Mouse (Mus musculus) midbrain, embryonic 14.5 days (tissue): ENCODE data around the gene Ovca2. TPM values are rescaled to one million over a fixed set of nuclear protein-coding genes. Genes with fewer than 3 reads are reported as not detected.
A peak's percentile ranks its signal among the peaks of the same experiment; 100 is the strongest.

Experiments
- ATAC-seq: fragments of 200-750 bp; cut with Nextera tagmentation; 2 replicates; pipeline ENCODE4 v1.8.0; 2017; ENCODE audit warnings: moderate number of reproducible peaks, moderate library complexity; ENCODE audit not compliant: low FRiP score, low TSS enrichment
- DNase-seq: peaks from one replicate; pipeline ENCODE4 v3.0.0-alpha.2; 2015
- H3K27ac ChIP-seq: fragments of 300-500 bp; sonication (generic); replicated peaks from 2 replicates; pipeline ENCODE4 v1.5.1; 2014; ENCODE audit warnings: mild to moderate bottlenecking, low read depth, low read length, moderate library complexity
- H3K27me3 ChIP-seq: fragments of 300-500 bp; sonication (generic); 2 replicates; pipeline ENCODE4 v1.6.1; 2014; ENCODE audit warnings: low read length, control low read depth, mixed read lengths; ENCODE audit not compliant: control insufficient read depth, insufficient read depth
- H3K36me3 ChIP-seq: fragments of 300-500 bp; sonication (generic); 2 replicates; pipeline ENCODE4 v1.6.1; 2014; ENCODE audit warnings: low read length, control low read depth; ENCODE audit not compliant: control insufficient read depth, insufficient read depth
- H3K4me1 ChIP-seq: fragments of 300-500 bp; sonication (generic); 2 replicates; pipeline ENCODE4 v1.6.1; 2014; ENCODE audit warnings: mild to moderate bottlenecking, antibody characterized with exemption, low read length, control low read depth; ENCODE audit not compliant: control insufficient read depth, insufficient read depth
- H3K4me2 ChIP-seq: fragments of 300-500 bp; sonication (generic); 2 replicates; pipeline ENCODE4 v1.6.1; 2014; ENCODE audit warnings: mild to moderate bottlenecking, low read length, moderate library complexity
- H3K4me3 ChIP-seq: fragments of 300-500 bp; sonication (generic); replicated peaks from 2 replicates; pipeline ENCODE4 v1.5.1; 2014; ENCODE audit warnings: low read depth, low read length
- H3K9ac ChIP-seq: fragments of 300-500 bp; sonication (generic); replicated peaks from 2 replicates; pipeline ENCODE4 v1.6.1; 2014; ENCODE audit warnings: mild to moderate bottlenecking, low read length, moderate library complexity
- H3K9me3 ChIP-seq: fragments of 300-500 bp; sonication (generic); 2 replicates; pipeline ENCODE4 v1.6.1; 2016; ENCODE audit warnings: low read length, control low read depth, mixed read lengths; ENCODE audit not compliant: control insufficient read depth
- WGBS: fragments of 180-500 bp; shearing (Covaris S2); extraction: QIAGEN DNeasy Blood & Tissue Kit; methylation state at CpG from one replicate; pipeline ENCODE4 v1.1.7; 2014; 5-methylcytosine and 5-hydroxymethylcytosine counted together
- polyA plus RNA-seq: library from polyadenylated mRNA; unstranded; fragments of >200 nt; fragmentation: Nextera tagmentation; extraction: Ambion mirVana; gene quantifications from 2 replicates; pipeline ENCODE4 v1.2.1, GENCODE M21; 2014

Ovca2 gene
- polyA plus RNA-seq, 1 experiment from 2014 or later: 20.2 TPM

DNA sequence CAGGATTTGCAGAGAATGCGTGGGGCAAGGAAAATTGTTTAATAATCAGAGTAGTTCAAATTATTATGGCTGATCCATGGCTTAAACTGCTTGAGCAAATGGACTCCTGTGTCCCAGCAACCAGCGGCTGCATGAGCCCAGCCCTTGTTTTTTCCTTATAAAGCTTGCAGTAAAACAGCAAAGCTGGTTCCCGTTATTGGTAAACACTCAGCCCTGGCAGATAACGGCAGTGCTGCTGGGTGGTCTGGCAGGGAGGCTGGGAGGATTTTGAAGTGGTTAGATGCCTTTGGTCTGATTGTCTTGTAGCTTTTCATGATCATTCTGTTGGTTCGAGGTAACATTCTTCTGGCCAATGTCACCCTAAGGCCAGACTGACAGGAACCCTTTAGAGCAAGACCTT is 22.2 kb downstream of the Ovca2 start:
- H3K27ac ChIP-seq: no peak overlapping the region
- H3K36me3 ChIP-seq: peaks cover 39% of the 10 kb centered on the region
- H3K9ac ChIP-seq: no peak overlapping the region
- H3K4me1 ChIP-seq: no peaks in the 10 kb centered on the region
- no peaks in the 10 kb centered on the region for H3K9me3 ChIP-seq
- no peak for DNase-seq
- 85% methylated on average over 5 of the region's 5 CpGs for WGBS
- no peak for ATAC-seq
- no peak overlapping the region for H3K4me2 ChIP-seq
- H3K27me3 ChIP-seq: no peaks in the 10 kb centered on the region
- H3K4me3 ChIP-seq: no peak overlapping the region

DNA sequence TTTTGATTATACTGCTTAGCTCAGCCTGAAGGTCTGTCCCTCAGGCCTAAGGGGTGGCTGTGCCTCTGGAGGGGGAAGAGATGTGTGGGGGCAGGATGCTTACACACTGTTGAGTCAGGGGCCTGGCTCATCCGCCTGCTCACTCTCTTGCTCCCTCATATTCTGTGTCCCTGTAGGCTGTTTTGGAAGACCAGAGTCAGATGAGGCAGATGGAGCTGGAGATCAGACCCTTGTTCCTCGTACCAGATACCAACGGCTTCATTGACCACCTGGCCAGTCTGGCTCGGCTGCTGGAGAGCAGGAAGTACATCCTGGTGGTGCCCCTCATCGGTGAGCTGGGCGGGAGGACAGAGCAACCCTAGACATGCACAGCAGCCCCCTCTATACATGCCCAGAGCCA is 22.6 kb downstream of the Ovca2 start:
- 79% methylated on average over 6 of the region's 6 CpGs for WGBS
- no peak overlapping the region for H3K4me2 ChIP-seq
- H3K27ac ChIP-seq: no peak overlapping the region
- H3K4me3 ChIP-seq: no peak overlapping the region
- DNase-seq (no peak), ATAC-seq (no peak)
- peaks cover 34% of the 10 kb centered on the region for H3K36me3 ChIP-seq
- no peaks in the 10 kb centered on the region for H3K27me3 ChIP-seq
- no peaks in the 10 kb centered on the region for H3K4me1 ChIP-seq
- no peak overlapping the region for H3K9ac ChIP-seq
- H3K9me3 ChIP-seq: no peaks in the 10 kb centered on the region

DNA sequence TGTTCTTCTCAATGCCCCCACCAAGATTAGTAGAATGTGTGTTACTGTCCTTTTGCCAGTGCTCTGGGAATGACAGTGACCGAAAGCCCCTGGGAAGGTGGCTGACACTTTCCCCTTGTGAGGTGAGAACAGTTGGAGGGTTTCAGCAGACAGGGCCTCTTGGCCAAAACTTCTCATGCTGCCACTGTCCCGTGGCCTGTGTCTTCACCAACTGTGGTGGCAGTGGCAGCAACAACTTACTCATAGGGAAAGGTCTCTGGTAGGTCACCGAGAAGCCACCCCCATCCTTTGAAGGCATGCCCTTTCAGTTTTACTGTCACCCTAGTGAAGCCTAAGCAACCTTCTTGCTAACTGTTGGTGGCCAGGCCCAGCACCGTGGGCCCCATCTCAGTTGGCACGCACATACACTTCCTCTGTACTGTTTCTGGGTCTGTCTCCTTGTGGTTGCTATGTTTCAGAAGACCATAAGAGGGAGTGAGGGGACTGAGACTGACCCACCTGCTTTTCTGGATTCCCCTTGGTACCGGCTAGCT is 24.5 kb downstream of the Ovca2 start:
- Histone ChIP-seq H3K27me3 (no peaks in the 10 kb centered on the region), H3K4me1 (no peaks in the 10 kb centered on the region), H3K27ac (no peak overlapping the region), H3K9me3 (no peaks in the 10 kb centered on the region), H3K9ac (no peak overlapping the region), H3K4me2 (no peak overlapping the region), H3K4me3 (no peak overlapping the region), H3K36me3 (peaks cover 22% of the 10 kb centered on the region)
- ATAC-seq: no peak
- no peak for DNase-seq
- whole genome bisulfite sequencing: 85% methylated on average over 6 of the region's 6 CpGs

DNA sequence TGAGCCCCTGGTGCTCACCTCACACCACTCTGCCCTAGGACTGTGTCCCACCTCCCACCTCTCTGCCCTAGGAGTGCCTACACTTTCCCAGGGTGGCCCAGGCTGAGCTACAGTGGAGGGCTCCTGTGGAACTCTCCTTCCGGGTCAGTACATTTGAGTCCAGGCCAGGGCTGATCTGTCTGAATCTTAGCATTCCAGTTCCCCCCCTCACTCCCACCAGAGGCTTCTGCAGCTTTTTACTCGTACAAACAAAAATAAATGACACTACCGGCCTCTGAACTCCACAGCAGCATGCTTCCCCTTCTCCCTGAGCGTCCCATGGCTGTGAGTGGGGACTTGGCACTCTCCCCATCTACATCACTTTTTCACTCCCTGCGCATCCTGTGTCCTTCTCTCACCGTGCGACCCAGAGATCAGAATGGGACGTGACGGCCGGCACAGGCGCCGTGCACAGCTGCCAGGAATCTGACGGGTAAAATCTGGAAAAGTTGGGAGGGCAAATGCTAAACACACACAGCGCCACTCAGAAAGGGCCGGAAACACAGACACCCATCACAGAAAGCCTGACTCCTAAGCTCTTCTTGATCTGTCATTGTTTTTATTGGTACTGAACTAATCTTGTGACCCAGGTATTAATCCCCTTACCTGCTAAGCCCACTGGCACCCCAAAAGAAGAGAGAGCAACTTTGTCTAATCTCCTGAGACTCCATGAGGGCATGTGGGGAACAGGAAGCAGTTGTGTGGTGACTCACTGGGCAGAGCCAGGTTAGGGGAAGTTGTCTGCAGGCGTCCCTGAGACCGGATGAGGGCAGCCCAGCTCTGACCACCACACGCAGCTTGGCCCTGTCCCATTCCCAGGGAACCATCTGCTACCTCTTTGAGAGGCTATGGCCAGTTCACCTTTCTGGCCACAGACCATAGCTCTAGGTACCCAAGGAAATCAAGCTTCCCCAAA is 25.8 kb downstream of the Ovca2 start:
- Histone ChIP-seq H3K4me2 (no peak overlapping the region), H3K9me3 (no peaks in the 10 kb centered on the region), H3K4me3 (no peak overlapping the region), H3K4me1 (peaks cover under 1% of the 10 kb centered on the region), H3K27me3 (no peaks in the 10 kb centered on the region), H3K27ac (0 out of 2 replicates have a peak overlapping the region, but pooled peaks have one; percentile 2), H3K9ac (no peak overlapping the region), H3K36me3 (peaks cover 17% of the 10 kb centered on the region)
- ATAC-seq: no peak
- no peak for DNase-seq
- WGBS: 83% methylated on average over 18 of the region's 18 CpGs

DNA sequence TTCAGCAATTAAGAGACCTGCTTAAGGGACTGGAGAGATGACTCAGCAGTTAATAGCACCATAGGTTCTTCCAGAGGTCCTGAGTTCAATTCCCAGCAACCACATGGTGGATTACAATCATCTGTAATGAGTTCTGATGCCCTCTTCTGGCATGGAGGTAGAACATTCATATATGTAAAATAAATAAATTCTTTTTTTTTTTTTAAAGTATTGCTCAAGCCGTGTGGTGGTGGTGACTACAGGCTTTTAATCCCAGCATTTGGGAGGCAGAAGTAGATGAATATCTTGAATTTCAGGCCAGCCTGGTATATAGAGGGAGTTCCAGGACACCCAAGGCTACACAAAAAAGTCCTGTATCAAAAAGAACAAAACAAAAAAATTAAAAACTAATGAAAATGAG is 28.3 kb downstream of the Ovca2 start:
- H3K27me3 ChIP-seq: no peaks in the 10 kb centered on the region
- 76% methylated on average over 1 of the region's 1 CpGs for WGBS
- H3K9ac ChIP-seq: no peak overlapping the region
- H3K36me3 ChIP-seq: peaks cover 18% of the 10 kb centered on the region
- H3K4me2 ChIP-seq: no peak overlapping the region
- DNase-seq (no peak), ATAC-seq (no peak)
- H3K27ac ChIP-seq: no peak overlapping the region
- H3K9me3 ChIP-seq: no peaks in the 10 kb centered on the region
- no peak overlapping the region for H3K4me3 ChIP-seq
- H3K4me1 ChIP-seq: peaks cover 12% of the 10 kb centered on the region

DNA sequence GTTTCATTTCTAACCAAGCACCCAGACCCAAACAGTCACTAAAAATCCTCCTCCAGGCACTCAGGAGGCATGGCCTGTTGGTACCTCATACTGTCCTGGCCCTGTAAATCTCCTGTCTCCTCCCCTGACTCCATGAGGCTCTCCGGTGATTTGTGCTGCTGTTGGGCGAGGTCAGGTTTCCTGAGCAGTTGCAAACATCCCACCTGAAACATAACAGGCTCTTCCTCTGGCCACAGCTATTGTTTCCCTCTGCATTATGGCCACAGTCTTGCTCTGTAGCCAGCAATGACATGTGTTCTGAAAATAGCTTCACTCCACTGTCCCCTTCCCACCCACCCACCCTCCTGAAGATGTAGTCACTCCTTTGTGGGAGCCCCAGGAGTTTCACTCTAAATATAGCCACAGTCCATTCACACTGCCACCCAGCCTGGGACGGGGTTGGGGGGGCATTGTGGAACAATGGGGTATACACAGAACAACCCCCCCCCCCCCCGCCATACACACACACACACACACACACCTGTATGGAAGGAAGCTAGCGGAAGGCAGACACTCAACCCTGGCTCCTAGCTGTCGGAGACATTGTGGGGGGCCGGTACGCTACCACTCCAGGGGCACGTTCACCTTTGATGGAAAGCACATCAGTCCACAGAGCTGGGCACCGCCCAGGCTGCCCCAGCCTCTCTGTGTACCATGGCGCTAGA is 30.2 kb downstream of the Ovca2 start:
- 90% methylated on average over 11 of the region's 11 CpGs for WGBS
- H3K4me1 ChIP-seq: peaks cover 12% of the 10 kb centered on the region
- H3K9me3 ChIP-seq: no peaks in the 10 kb centered on the region
- no peaks in the 10 kb centered on the region for H3K27me3 ChIP-seq
- no peak for DNase-seq
- ATAC-seq: no peak
- no peak overlapping the region for H3K4me3 ChIP-seq
- H3K36me3 ChIP-seq: peaks cover 31% of the 10 kb centered on the region
- H3K27ac ChIP-seq: peak overlapping the region; percentile 74; the same call in 1 of the 2 replicates
- no peak overlapping the region for H3K9ac ChIP-seq
- no peak overlapping the region for H3K4me2 ChIP-seq

DNA sequence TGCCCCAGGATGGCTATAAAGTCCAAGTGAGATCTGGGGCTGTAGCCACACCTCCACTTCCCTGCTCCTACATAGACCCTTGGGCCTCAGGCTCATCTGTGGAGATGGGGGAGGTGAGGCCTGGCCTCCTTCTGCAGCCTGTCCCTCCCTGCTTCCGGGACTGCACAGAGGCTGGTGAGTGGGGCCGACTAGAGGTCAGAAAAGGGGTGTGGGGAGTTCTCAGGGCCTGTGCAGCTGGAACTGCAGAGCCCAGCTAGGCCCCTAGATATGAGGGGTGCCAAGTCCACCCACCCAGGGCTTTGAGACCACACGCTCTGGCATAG is 30.8 kb downstream of the Ovca2 start:
- H3K4me2 ChIP-seq: no peak overlapping the region
- ATAC-seq (no peak), DNase-seq (no peak)
- H3K36me3 ChIP-seq: peaks cover 32% of the 10 kb centered on the region
- H3K27me3 ChIP-seq: no peaks in the 10 kb centered on the region
- peak overlapping the region; percentile 74 for H3K27ac ChIP-seq
- no peaks in the 10 kb centered on the region for H3K9me3 ChIP-seq
- H3K9ac ChIP-seq: no peak overlapping the region
- 56% methylated on average over 3 of the region's 3 CpGs for WGBS
- H3K4me1 ChIP-seq: peaks cover 12% of the 10 kb centered on the region
- no peak overlapping the region for H3K4me3 ChIP-seq

DNA sequence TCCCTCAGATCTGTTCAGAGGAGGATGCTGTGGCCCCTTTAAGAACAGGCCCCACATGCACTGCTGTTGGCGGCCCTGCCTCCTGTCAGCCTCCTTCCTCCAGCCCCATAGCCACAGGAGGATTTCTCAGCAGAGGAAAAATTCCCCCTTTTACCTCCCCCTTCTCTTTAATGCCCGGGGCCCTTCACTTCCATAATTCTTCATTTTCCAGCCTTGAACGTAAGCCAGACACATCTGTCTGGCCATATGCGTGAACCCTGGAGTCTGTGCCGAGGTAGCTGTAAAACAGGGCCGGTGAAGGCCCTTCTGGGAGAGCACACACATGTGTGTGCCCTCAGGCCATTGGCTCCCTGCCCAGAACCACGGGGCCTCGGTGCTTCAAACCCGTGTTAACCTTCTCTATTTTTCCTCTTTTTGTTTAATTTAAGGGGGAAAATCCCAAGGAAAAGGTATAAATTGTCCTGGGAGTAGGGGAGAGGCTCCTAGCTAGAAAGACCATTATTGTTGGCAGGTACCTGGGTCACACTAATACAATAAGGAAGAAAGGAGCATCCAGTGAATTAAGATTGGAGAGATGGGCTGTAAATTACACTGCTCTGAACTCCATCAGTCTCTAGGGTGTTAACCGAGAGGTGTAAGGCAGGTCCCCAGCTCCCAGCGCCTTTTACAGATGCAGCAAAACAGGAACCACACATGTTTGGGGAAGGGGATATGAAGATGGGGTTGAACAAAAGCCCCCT is 31.4 kb downstream of the Ovca2 start:
- Histone ChIP-seq H3K4me1 (peaks cover 12% of the 10 kb centered on the region), H3K4me2 (no peak overlapping the region), H3K27ac (peak overlapping the region; percentile 74), H3K36me3 (peaks cover 35% of the 10 kb centered on the region), H3K9ac (no peak overlapping the region), H3K4me3 (no peak overlapping the region), H3K27me3 (no peaks in the 10 kb centered on the region), H3K9me3 (no peaks in the 10 kb centered on the region)
- peak; percentile 46; the same call in 1 of the 2 replicates for ATAC-seq
- DNase-seq: peak; percentile 75
- WGBS: 44% methylated on average over 11 of the region's 11 CpGs
